Mouse (Mus musculus) intestine, embryonic 16.5 days (tissue): ENCODE measurements around the gene Gm9767. TPM values are rescaled to one million over a fixed set of nuclear protein-coding genes. Genes with fewer than 3 reads are reported as not detected.
A peak's percentile ranks its signal among the peaks of the same experiment; 100 is the strongest.

ENCODE experiments used
- ATAC-seq: fragments of 200-750 bp; cut with Nextera tagmentation; 2 replicates; pipeline ENCODE4 v1.8.0; 2017; ENCODE audit warnings: moderate TSS enrichment, moderate library complexity
- H3K27ac ChIP-seq: fragments of 300-500 bp; sonication (generic); 2 replicates; pipeline ENCODE4 v1.5.1; 2014; ENCODE audit warnings: mild to moderate bottlenecking, low read length
- H3K27me3 ChIP-seq: fragments of 300-500 bp; sonication (generic); replicated peaks from 2 replicates; pipeline ENCODE4 v1.6.1; 2014; ENCODE audit warnings: low read length, control low read depth, mixed read lengths; ENCODE audit not compliant: control insufficient read depth, insufficient read depth
- H3K36me3 ChIP-seq: fragments of 300-500 bp; sonication (generic); 2 replicates; pipeline ENCODE4 v1.6.1; 2014; ENCODE audit warnings: low read length, control low read depth; ENCODE audit not compliant: control insufficient read depth, insufficient read depth
- H3K4me1 ChIP-seq: fragments of 300-500 bp; sonication (generic); 2 replicates; pipeline ENCODE4 v1.6.1; 2014; ENCODE audit warnings: low read length, control low read depth, mixed read lengths; ENCODE audit not compliant: control insufficient read depth, insufficient read depth
- H3K4me2 ChIP-seq: fragments of 300-500 bp; sonication (generic); 2 replicates; pipeline ENCODE4 v1.6.1; 2014; ENCODE audit warnings: low read depth, low read length, control low read depth
- H3K4me3 ChIP-seq: fragments of 300-500 bp; sonication (generic); 2 replicates; pipeline ENCODE4 v1.5.1; 2014; ENCODE audit warnings: mild to moderate bottlenecking, low read length
- H3K9ac ChIP-seq: fragments of 300-500 bp; sonication (generic); 2 replicates; pipeline ENCODE4 v1.6.1; 2014; ENCODE audit warnings: low read depth, low read length
- H3K9me3 ChIP-seq: fragments of 300-500 bp; sonication (generic); 2 replicates; pipeline ENCODE4 v1.6.1; 2016; ENCODE audit warnings: low read length, control low read depth; ENCODE audit not compliant: control insufficient read depth
- whole genome bisulfite sequencing: fragments of 180-500 bp; shearing (Covaris S2); extraction: QIAGEN DNeasy Blood & Tissue Kit; methylation state at CpG from one replicate; pipeline ENCODE4 v1.1.7; 2014; 5-methylcytosine and 5-hydroxymethylcytosine counted together
- polyA plus RNA-seq: library from polyadenylated mRNA; unstranded; fragments of >200 nt; fragmentation: Nextera tagmentation; extraction: Ambion mirVana; gene quantifications from 2 replicates; pipeline ENCODE4 v1.2.1, GENCODE M21; 2015

Gene Gm9767
- polyA plus RNA-seq = 0.20 TPM in 1 of 2 replicates, not detected in the other

DNA sequence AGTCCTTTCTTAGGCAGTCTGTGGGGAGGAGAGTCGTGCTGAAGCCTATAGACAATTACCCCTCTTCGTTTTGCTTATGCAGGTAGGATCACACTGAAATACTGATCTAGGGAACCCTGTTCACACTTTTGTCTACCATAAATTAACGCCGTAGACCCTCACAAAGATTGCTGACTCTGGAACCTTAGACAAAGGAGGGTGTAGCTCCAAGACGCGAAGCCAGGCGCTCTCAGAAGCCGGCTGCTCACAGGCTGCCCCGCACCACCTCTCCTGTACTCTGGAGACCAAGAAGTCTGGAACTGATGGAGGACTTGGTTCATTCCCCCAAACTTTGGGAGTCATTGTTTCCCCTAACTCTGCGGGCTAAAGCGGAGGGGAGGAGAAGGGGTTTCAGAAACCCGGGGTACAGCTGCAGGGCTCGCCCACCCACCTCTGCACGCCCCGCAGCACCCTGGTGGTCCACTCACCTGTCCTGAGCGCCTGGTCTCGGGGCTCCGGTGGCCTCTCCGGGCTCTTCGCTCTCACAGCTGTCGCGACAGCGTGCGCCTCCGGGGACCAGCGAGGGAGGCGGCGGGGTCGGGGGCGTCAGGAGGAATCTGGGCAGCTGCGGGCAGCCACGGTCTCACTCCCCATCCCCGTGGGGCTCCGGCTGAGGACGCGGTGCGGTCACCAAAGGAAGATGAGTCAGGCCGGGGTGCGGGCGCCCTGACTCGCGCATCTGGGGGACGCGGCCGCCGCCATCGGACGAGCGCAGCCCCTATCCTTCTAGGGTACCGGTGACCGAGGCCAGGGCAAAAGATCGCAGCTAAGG lies at the start of gene Gm9767:
Gene Gm9767 (plus strand): TSS at position 585 of the 811 bp plus-strand sequence.
- Histone ChIP-seq H3K9me3 (no peaks in the 10 kb centered on the region), H3K4me2 (peak within 1 kb of the TSS; percentile 93), H3K4me1 (no peaks in the 10 kb centered on the region), H3K9ac (peak within 1 kb of the TSS; percentile 60), H3K4me3 (peak within 1 kb of the TSS; percentile 67), H3K36me3 (no peaks in the 10 kb centered on the region), H3K27me3 (peaks cover 11% of the 10 kb centered on the region; the same call in 1 of the 2 replicates), H3K27ac (no peak within 1 kb of the TSS)
- WGBS = 1% methylated on average over 52 of the region's 52 CpGs
- peak; percentile 60; the same call in 1 of the 2 replicates for ATAC-seq

DNA sequence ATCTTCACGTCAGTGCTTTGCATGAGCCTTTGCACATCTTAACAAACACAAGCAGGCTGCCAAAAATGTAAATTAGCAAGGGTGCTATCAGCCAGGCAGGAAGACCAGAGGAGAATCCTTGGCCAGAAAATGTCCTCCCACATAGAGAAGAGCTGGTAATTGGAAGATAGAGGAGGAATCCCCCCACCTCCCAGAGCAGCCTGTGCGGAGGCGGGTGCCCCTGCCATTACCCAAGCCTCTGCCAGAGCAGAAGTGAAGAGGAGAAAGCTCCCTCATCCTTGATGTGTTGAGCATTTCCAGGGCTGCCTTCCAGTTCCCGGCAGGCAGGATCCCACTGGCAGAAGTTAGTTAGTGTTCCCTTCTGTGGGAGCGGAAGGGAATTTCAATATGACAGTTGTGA lies 43.1 kb upstream of the Gm9767 start:
- Histone ChIP-seq H3K9me3 (no peaks in the 10 kb centered on the region), H3K27ac (no peak overlapping the region), H3K27me3 (no peaks in the 10 kb centered on the region), H3K4me1 (no peaks in the 10 kb centered on the region), H3K4me2 (no peak overlapping the region), H3K4me3 (no peak overlapping the region), H3K9ac (no peak overlapping the region), H3K36me3 (no peaks in the 10 kb centered on the region)
- ATAC-seq = no peak
- WGBS = 77% methylated on average over 5 of the region's 5 CpGs

- Histone ChIP-seq H3K4me1 (no peaks in the 10 kb centered on the region), H3K9ac (no peak overlapping the region), H3K36me3 (no peaks in the 10 kb centered on the region), H3K9me3 (no peaks in the 10 kb centered on the region), H3K27ac (no peak overlapping the region), H3K4me2 (no peak overlapping the region), H3K4me3 (no peak overlapping the region), H3K27me3 (no peaks in the 10 kb centered on the region)
- WGBS = 61% methylated on average over 2 of the region's 2 CpGs
- ATAC-seq = peak; percentile 99
Measured at GRCm38 (mm10) chr10:26051177-26051576, 26.9 kb upstream of the Gm9767 start.

GRCm38 (mm10) chr10:26059662-26060307 lies 18.3 kb upstream of the Gm9767 start:
- no peak overlapping the region for H3K4me3 ChIP-seq
- H3K9me3 ChIP-seq = no peaks in the 10 kb centered on the region
- H3K27ac ChIP-seq = no peak overlapping the region
- H3K36me3 ChIP-seq = no peaks in the 10 kb centered on the region
- H3K4me1 ChIP-seq = no peaks in the 10 kb centered on the region
- H3K27me3 ChIP-seq = no peaks in the 10 kb centered on the region
- no peak overlapping the region for H3K9ac ChIP-seq
- WGBS = 87% methylated on average over 3 of the region's 3 CpGs
- H3K4me2 ChIP-seq = no peak overlapping the region
- ATAC-seq = no peak

GRCm38 (mm10) chr10:26063071-26063470 lies 15.0 kb upstream of the Gm9767 start:
- H3K36me3 ChIP-seq = no peaks in the 10 kb centered on the region
- WGBS = 92% methylated on average over 4 of the region's 4 CpGs

DNA sequence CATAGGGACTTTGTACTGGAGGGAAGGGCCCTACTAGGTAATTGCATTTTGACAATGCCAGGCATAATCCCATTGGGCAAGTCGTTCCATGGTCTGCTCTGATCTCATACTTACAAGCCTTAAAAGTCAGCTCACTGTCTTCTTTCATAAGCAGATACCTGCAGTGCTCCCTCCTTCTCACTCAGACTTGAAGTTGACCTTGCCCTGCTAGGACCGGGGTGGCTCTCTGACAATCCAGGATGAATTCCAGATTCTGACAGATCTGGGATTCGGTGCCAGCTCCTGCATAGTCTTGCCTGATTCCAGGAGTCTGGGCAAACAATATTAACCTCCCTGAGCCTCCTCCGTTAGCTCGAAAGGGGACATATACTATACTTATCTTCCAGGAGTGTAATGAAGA lies 6.1 kb upstream of the Gm9767 start:
- Histone ChIP-seq H3K4me2 (no peak overlapping the region), H3K36me3 (no peaks in the 10 kb centered on the region), H3K9ac (no peak overlapping the region), H3K27me3 (no peaks in the 10 kb centered on the region), H3K27ac (no peak overlapping the region), H3K4me3 (no peak overlapping the region), H3K4me1 (no peaks in the 10 kb centered on the region), H3K9me3 (no peaks in the 10 kb centered on the region)
- ATAC-seq = no peak; the same call in 1 of the 2 replicates
- WGBS = 83% methylated on average over 5 of the region's 5 CpGs

More at GRCm38 (mm10) chr10:26063071-26063470, 15.0 kb upstream of the Gm9767 start:
- Histone ChIP-seq H3K27me3 (no peaks in the 10 kb centered on the region), H3K4me3 (no peak overlapping the region), H3K4me2 (no peak overlapping the region), H3K4me1 (no peaks in the 10 kb centered on the region), H3K9ac (no peak overlapping the region), H3K27ac (no peak overlapping the region), H3K9me3 (no peaks in the 10 kb centered on the region)
- no peak for ATAC-seq

DNA sequence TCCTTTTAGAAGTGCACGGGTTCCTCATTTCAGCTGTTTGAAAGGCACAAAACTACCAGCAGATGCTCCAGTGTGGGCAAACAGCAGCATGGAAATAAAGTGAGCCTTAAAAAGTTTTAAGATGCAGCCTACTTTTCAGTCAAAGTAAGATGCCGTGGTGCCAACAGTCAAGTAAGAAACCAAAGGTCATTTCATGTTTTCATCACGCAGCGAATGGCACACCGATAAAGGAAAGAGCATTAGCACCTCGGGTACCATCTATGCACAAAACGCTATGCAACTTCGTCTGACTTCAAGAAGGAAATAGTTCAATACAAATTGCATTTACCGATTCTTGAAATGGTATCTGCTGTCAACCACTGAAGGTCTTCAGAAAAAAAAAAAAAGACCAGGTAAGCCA lies 1.1 kb upstream of the Gm9767 start:
- no peak for ATAC-seq
- no peak overlapping the region for H3K9ac ChIP-seq
- H3K9me3 ChIP-seq = no peaks in the 10 kb centered on the region
- H3K27ac ChIP-seq = no peak overlapping the region
- H3K36me3 ChIP-seq = no peaks in the 10 kb centered on the region
- H3K4me2 ChIP-seq = no peak overlapping the region
- H3K4me1 ChIP-seq = no peaks in the 10 kb centered on the region
- 80% methylated on average over 9 of the region's 9 CpGs for WGBS
- H3K27me3 ChIP-seq = peaks cover 11% of the 10 kb centered on the region; the same call in 1 of the 2 replicates
- no peak overlapping the region for H3K4me3 ChIP-seq

DNA sequence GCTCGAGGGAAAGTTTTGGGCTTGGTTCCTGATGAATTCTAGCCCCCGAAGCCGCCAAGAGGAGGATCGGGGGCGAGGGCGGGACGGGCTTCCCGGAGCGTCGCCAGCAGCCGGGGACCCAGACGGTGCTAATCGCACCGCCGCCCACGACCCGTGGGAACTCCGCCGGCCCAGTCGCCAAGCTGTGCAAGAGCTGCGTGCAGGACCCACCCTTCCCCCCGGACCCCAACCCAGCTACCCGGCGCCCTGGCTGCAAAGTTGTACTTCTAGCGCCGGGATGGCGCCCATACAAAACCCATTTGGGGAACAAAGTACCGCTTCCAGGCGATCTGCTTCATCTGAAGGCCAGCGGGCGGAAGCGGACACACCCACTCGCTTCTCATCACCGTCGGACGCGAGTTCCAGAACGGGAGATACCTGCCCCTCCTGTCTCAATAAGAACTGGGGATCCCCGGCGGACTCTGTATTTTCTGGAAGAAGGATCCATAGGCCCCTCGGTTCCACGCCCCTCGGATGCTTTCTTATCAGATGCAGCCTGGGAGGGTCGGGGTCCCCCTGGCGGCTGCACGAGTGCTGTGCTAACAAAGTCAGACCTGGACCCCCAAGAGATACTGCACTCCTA lies 577 bp downstream of the Gm9767 start, which contains the start of gene Tmem200a:
Gene Tmem200a (minus strand): TSS at position 532 of the 622 bp plus-strand sequence.
- peak within 1 kb of the TSS; percentile 93 for H3K4me2 ChIP-seq
- no peaks in the 10 kb centered on the region for H3K36me3 ChIP-seq
- H3K4me3 ChIP-seq = peak within 1 kb of the TSS; percentile 67
- peak; percentile 79 for ATAC-seq
- H3K27me3 ChIP-seq = peaks cover 11% of the 10 kb centered on the region; the same call in 1 of the 2 replicates
- H3K9me3 ChIP-seq = no peaks in the 10 kb centered on the region
- peak within 1 kb of the TSS; percentile 60 for H3K9ac ChIP-seq
- no peaks in the 10 kb centered on the region for H3K4me1 ChIP-seq
- under 1% methylated on average over 46 of the region's 46 CpGs for WGBS
- H3K27ac ChIP-seq = no peak within 1 kb of the TSS

DNA sequence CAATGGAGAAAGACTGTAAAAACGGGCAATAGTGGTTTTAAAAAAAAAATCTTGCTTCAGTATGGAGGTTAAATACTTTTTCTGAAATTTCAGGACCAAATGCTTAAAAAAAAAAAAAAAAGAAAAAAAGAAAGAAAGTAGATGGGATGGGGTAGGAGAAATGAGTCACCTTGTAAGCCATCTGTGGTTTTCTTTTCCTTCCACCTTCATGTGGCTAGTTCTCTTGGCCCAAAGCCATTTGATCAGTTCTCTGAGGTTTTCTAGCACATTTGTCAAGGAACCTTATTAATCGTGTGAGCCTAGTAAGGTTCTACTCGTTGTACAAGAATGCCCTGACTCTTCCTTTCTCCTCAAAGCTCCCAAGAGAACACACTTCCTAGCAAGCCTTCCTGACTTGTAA lies 1.6 kb downstream of the Gm9767 start:
- Histone ChIP-seq H3K9me3 (no peaks in the 10 kb centered on the region), H3K27ac (no peak overlapping the region), H3K4me2 (no peak overlapping the region), H3K36me3 (no peaks in the 10 kb centered on the region), H3K9ac (no peak overlapping the region), H3K4me1 (no peaks in the 10 kb centered on the region), H3K4me3 (no peak overlapping the region), H3K27me3 (peaks cover 11% of the 10 kb centered on the region; the same call in 1 of the 2 replicates)
- no peak for ATAC-seq
- WGBS = 73% methylated on average over 3 of the region's 3 CpGs
